In genomic region chr7:70840142-70840541, GRCm38 (mm10) we compare ENCODE assay signal across 15 mouse cellular contexts.
"Had no signal": no experiment of that assay in that cellular context is flagged by ENCODE, and none has a peak within 500 bp of the region (broad histone marks: within the 10 kb centered on the region; RNA-seq: fewer than 3 reads in every experiment).

No protein-coding gene starts in this region.

- H3K4me1 ChIP-seq: midbrain, embryonic 13.5 days; midbrain, embryonic 15.5 days; stomach, embryonic 15.5 days had no signal

- H3K9ac ChIP-seq: liver, embryonic 14.5 days; lung, embryonic 14.5 days; midbrain, embryonic 13.5 days; midbrain, embryonic 15.5 days; neural tube, embryonic 12.5 days; stomach, embryonic 15.5 days had no signal

- H3K36me3 ChIP-seq: midbrain, embryonic 10.5 days; midbrain, embryonic 13.5 days; midbrain, embryonic 15.5 days; neural tube, embryonic 12.5 days; stomach, embryonic 15.5 days had no signal

- H3K9me3 ChIP-seq: midbrain, embryonic 10.5 days; midbrain, embryonic 13.5 days; midbrain, embryonic 15.5 days; neural tube, embryonic 12.5 days; stomach, embryonic 15.5 days had no signal

- DNase-seq: lung, adult 18-20 months; lung, embryonic 14.5 days; lung, postnatal 10 days; lung, postnatal 4 days; right cerebral cortex, postnatal 14 days; thymus, adult 2 months; thymus, postnatal 25 days; thymus, postnatal 4 days had no signal

- H3K27me3 ChIP-seq: midbrain, embryonic 13.5 days; midbrain, embryonic 15.5 days; neural tube, embryonic 12.5 days; stomach, embryonic 15.5 days had no signal

- H3K4me2 ChIP-seq: lung, embryonic 14.5 days; midbrain, embryonic 13.5 days; midbrain, embryonic 15.5 days; neural tube, embryonic 12.5 days; stomach, embryonic 15.5 days had no signal

- H3K27ac ChIP-seq: liver, embryonic 14.5 days; midbrain, embryonic 10.5 days; midbrain, embryonic 13.5 days; midbrain, embryonic 15.5 days; neural tube, embryonic 12.5 days; stomach, embryonic 15.5 days; stomach, postnatal 0 days had no signal

- ATAC-seq: midbrain, embryonic 13.5 days; midbrain, embryonic 15.5 days had no signal

- H3K4me3 ChIP-seq: midbrain, embryonic 10.5 days; midbrain, embryonic 13.5 days; midbrain, embryonic 15.5 days; neural tube, embryonic 12.5 days; stomach, embryonic 15.5 days had no signal
